Mouse (Mus musculus) embryonic facial prominence, embryonic 12.5 days (tissue): Measurements from ENCODE around the gene Smoc1. TPM values are rescaled to one million over a fixed set of nuclear protein-coding genes. Genes with fewer than 3 reads are reported as not detected.

Experiments used
- ATAC-seq: fragments of 200-750 bp; cut with Nextera tagmentation; 2 replicates; pipeline ENCODE4 v1.8.0; 2017; ENCODE audit not compliant: insufficient number of reproducible peaks, insufficient read depth, low FRiP score, low TSS enrichment
- H3K27ac ChIP-seq: fragments of 300-500 bp; sonication (generic); 2 replicates; pipeline ENCODE4 v1.5.1; 2016; ENCODE audit warnings: mild to moderate bottlenecking
- H3K27me3 ChIP-seq: fragments of 300-500 bp; sonication (generic); 2 replicates; pipeline ENCODE4 v1.6.1; 2016; ENCODE audit warnings: mild to moderate bottlenecking, moderate library complexity
- H3K36me3 ChIP-seq: fragments of 300-500 bp; sonication (generic); 2 replicates; pipeline ENCODE4 v1.6.1; 2016; ENCODE audit warnings: mild to moderate bottlenecking
- H3K4me1 ChIP-seq: fragments of 300-500 bp; sonication (generic); 2 replicates; pipeline ENCODE4 v1.6.1; 2016
- H3K4me2 ChIP-seq: fragments of 300-500 bp; sonication (generic); replicated peaks from 2 replicates; pipeline ENCODE4 v1.6.1; 2016; ENCODE audit warnings: mild to moderate bottlenecking, moderate library complexity
- H3K4me3 ChIP-seq: fragments of 300-500 bp; sonication (generic); 2 replicates; pipeline ENCODE4 v1.5.1; 2016; ENCODE audit warnings: mild to moderate bottlenecking
- H3K9ac ChIP-seq: fragments of 300-500 bp; sonication (generic); 2 replicates; pipeline ENCODE4 v1.6.1; 2016; ENCODE audit warnings: mild to moderate bottlenecking, moderate library complexity
- H3K9me3 ChIP-seq: fragments of 300-500 bp; sonication (generic); 2 replicates; pipeline ENCODE4 v1.6.1; 2016; ENCODE audit warnings: mild to moderate bottlenecking, moderate library complexity
- WGBS: fragments of 180-500 bp; shearing (Covaris S2); methylation state at CpG from one replicate; pipeline ENCODE4 v1.1.7; 2016; 5-methylcytosine and 5-hydroxymethylcytosine counted together
- polyA plus RNA-seq: library from polyadenylated mRNA; unstranded; fragments of >200 nt; fragmentation: Nextera tagmentation; extraction: Ambion mirVana; gene quantifications from 2 replicates; pipeline ENCODE4 v1.2.1, GENCODE M21; 2016

The Smoc1 gene
- polyA plus RNA-seq, 1 experiment from 2014 or later: 14.7 TPM

- no peak for ATAC-seq
- Histone ChIP-seq H3K4me3 (no peak overlapping the region), H3K27ac (no peak overlapping the region), H3K9ac (no peak overlapping the region), H3K9me3 (no peaks in the 10 kb centered on the region), H3K36me3 (no peaks in the 10 kb centered on the region), H3K4me1 (peaks cover 12% of the 10 kb centered on the region), H3K27me3 (no peaks in the 10 kb centered on the region), H3K4me2 (no peak overlapping the region)
- WGBS: 77% methylated on average over 14 of the region's 14 CpGs
Measured at GRCm38 (mm10) chr12:81107278-81108100, 80.9 kb downstream of the Smoc1 start.

GRCm38 (mm10) chr12:81108600-81109011 is 82.0 kb downstream of the Smoc1 start:
- peaks cover 12% of the 10 kb centered on the region for H3K4me1 ChIP-seq
- H3K4me3 ChIP-seq: no peak overlapping the region
- H3K27me3 ChIP-seq: no peaks in the 10 kb centered on the region
- no peak overlapping the region for H3K9ac ChIP-seq
- no peaks in the 10 kb centered on the region for H3K9me3 ChIP-seq
- no peak overlapping the region for H3K4me2 ChIP-seq
- no peak overlapping the region for H3K27ac ChIP-seq
- peak; percentile 52; the same call in 1 of the 2 replicates for ATAC-seq
- no peaks in the 10 kb centered on the region for H3K36me3 ChIP-seq
- 11% methylated on average over 7 of the region's 7 CpGs for WGBS

- Histone ChIP-seq H3K36me3 (no peaks in the 10 kb centered on the region), H3K9me3 (no peaks in the 10 kb centered on the region), H3K4me1 (peaks cover 12% of the 10 kb centered on the region), H3K9ac (no peak overlapping the region), H3K27ac (no peak overlapping the region), H3K27me3 (no peaks in the 10 kb centered on the region), H3K4me3 (no peak overlapping the region), H3K4me2 (no peak overlapping the region)
- no peak for ATAC-seq
- WGBS: 86% methylated on average over 3 of the region's 3 CpGs
Measured at GRCm38 (mm10) chr12:81110006-81110405, 83.4 kb downstream of the Smoc1 start.

- Histone ChIP-seq H3K27ac (no peak overlapping the region), H3K4me1 (peaks cover 12% of the 10 kb centered on the region), H3K9me3 (no peaks in the 10 kb centered on the region), H3K4me3 (no peak overlapping the region), H3K4me2 (no peak overlapping the region), H3K27me3 (no peaks in the 10 kb centered on the region), H3K36me3 (no peaks in the 10 kb centered on the region), H3K9ac (no peak overlapping the region)
- WGBS: 87% methylated on average over 4 of the region's 4 CpGs
- no peak for ATAC-seq
Measured at GRCm38 (mm10) chr12:81112321-81112720, 85.7 kb downstream of the Smoc1 start.

GRCm38 (mm10) chr12:81120301-81120700 is 93.7 kb downstream of the Smoc1 start:
- H3K27me3 ChIP-seq: no peaks in the 10 kb centered on the region
- H3K4me1 ChIP-seq: no peaks in the 10 kb centered on the region
- no peaks in the 10 kb centered on the region for H3K36me3 ChIP-seq
- no peak overlapping the region for H3K4me2 ChIP-seq
- ATAC-seq: no peak
- H3K9ac ChIP-seq: no peak overlapping the region
- H3K27ac ChIP-seq: no peak overlapping the region
- H3K9me3 ChIP-seq: no peaks in the 10 kb centered on the region
- H3K4me3 ChIP-seq: no peak overlapping the region

- Histone ChIP-seq H3K4me2 (no peak overlapping the region), H3K27ac (no peak overlapping the region), H3K4me3 (no peak overlapping the region), H3K9me3 (no peaks in the 10 kb centered on the region), H3K27me3 (no peaks in the 10 kb centered on the region), H3K4me1 (no peaks in the 10 kb centered on the region), H3K36me3 (no peaks in the 10 kb centered on the region), H3K9ac (no peak overlapping the region)
- no peak for ATAC-seq
Measured at GRCm38 (mm10) chr12:81123793-81124192, 97.2 kb downstream of the Smoc1 start.

- H3K4me3 ChIP-seq: no peak overlapping the region
- ATAC-seq: no peak
- no peaks in the 10 kb centered on the region for H3K4me1 ChIP-seq
- no peaks in the 10 kb centered on the region for H3K36me3 ChIP-seq
- H3K27me3 ChIP-seq: no peaks in the 10 kb centered on the region
- H3K9me3 ChIP-seq: no peaks in the 10 kb centered on the region
- WGBS: 87% methylated on average over 3 of the region's 3 CpGs
- no peak overlapping the region for H3K9ac ChIP-seq
- H3K4me2 ChIP-seq: no peak overlapping the region
- no peak overlapping the region for H3K27ac ChIP-seq
Measured at GRCm38 (mm10) chr12:81126842-81127241, 100.2 kb downstream of the Smoc1 start.

GRCm38 (mm10) chr12:81128693-81129092 is 102.1 kb downstream of the Smoc1 start:
- Histone ChIP-seq H3K4me1 (no peaks in the 10 kb centered on the region), H3K27ac (no peak overlapping the region), H3K4me3 (no peak overlapping the region), H3K27me3 (no peaks in the 10 kb centered on the region), H3K36me3 (no peaks in the 10 kb centered on the region), H3K4me2 (no peak overlapping the region), H3K9me3 (no peaks in the 10 kb centered on the region), H3K9ac (no peak overlapping the region)
- 84% methylated on average over 5 of the region's 5 CpGs for WGBS
- no peak for ATAC-seq

- no peak overlapping the region for H3K4me2 ChIP-seq
- H3K9ac ChIP-seq: no peak overlapping the region
- H3K4me3 ChIP-seq: no peak overlapping the region
- no peaks in the 10 kb centered on the region for H3K27me3 ChIP-seq
- H3K4me1 ChIP-seq: no peaks in the 10 kb centered on the region
- 67% methylated on average over 3 of the region's 3 CpGs for WGBS
- no peaks in the 10 kb centered on the region for H3K36me3 ChIP-seq
- no peaks in the 10 kb centered on the region for H3K9me3 ChIP-seq
- H3K27ac ChIP-seq: no peak overlapping the region
- ATAC-seq: no peak
Measured at GRCm38 (mm10) chr12:81130692-81131091, 104.1 kb downstream of the Smoc1 start.

- Histone ChIP-seq H3K27ac (no peak overlapping the region), H3K4me2 (no peak overlapping the region), H3K4me1 (no peaks in the 10 kb centered on the region), H3K9me3 (no peaks in the 10 kb centered on the region), H3K4me3 (no peak overlapping the region), H3K9ac (no peak overlapping the region), H3K36me3 (no peaks in the 10 kb centered on the region), H3K27me3 (no peaks in the 10 kb centered on the region)
- WGBS: 71% methylated on average over 4 of the region's 4 CpGs
- no peak for ATAC-seq
Measured at GRCm38 (mm10) chr12:81131114-81131513, 104.5 kb downstream of the Smoc1 start.

GRCm38 (mm10) chr12:81133055-81133665 is 106.6 kb downstream of the Smoc1 start:
- Histone ChIP-seq H3K9ac (no peak overlapping the region), H3K36me3 (no peaks in the 10 kb centered on the region), H3K4me3 (no peak overlapping the region), H3K9me3 (no peaks in the 10 kb centered on the region), H3K4me1 (no peaks in the 10 kb centered on the region), H3K27ac (no peak overlapping the region), H3K4me2 (no peak overlapping the region), H3K27me3 (no peaks in the 10 kb centered on the region)
- no peak for ATAC-seq
- 33% methylated on average over 4 of the region's 4 CpGs for WGBS

GRCm38 (mm10) chr12:81138217-81138616 is 111.6 kb downstream of the Smoc1 start:
- ATAC-seq: no peak
- no peak overlapping the region for H3K27ac ChIP-seq
- no peaks in the 10 kb centered on the region for H3K9me3 ChIP-seq

More at GRCm38 (mm10) chr12:81138217-81138616, 111.6 kb downstream of the Smoc1 start:
- WGBS: 82% methylated on average over 6 of the region's 6 CpGs
- Histone ChIP-seq H3K9ac (no peak overlapping the region), H3K36me3 (no peaks in the 10 kb centered on the region), H3K4me1 (peaks cover 15% of the 10 kb centered on the region), H3K4me2 (no peak overlapping the region), H3K4me3 (no peak overlapping the region), H3K27me3 (no peaks in the 10 kb centered on the region)
